Mouse (Mus musculus) adrenal gland, adult 18-20 months (tissue): ENCODE results near the gene Dapk1. TPM values are rescaled to one million over a fixed set of nuclear protein-coding genes. Genes with fewer than 3 reads are reported as not detected.
"Not testable (repeated sequence)": the region's sequence is repeated elsewhere in the genome, so short reads cannot be mapped to it uniquely, and the experiment has no call there.

Source experiments
- DNase-seq, 2 experiments: peaks; one replicate each; pipeline ENCODE4 v3.0.0; 2021 to 2022; ENCODE audit warnings: low spot score in 2 of 2
- long read RNA-seq, 2 experiments: library from polyadenylated mRNA; stranded (forward); transcript quantifications; one replicate each; pipeline ENCODE4 v2.0.0; 2021
- total RNA-seq, 2 experiments: library from RNA; stranded (reverse); gene quantifications; 1 replicate in 1 of 2; 2 replicates in 1 of 2; pipeline ENCODE4 v1.2.3; 2021

The Dapk1 gene
- 10 to 100 TPM; 16.3 to 22.5 TPM for total RNA-seq
- long read RNA-seq, experiment 1, full-length matches to known transcripts: 8 of 15 reads
- long read RNA-seq, experiment 1, partial matches to known transcripts: 3 of 15 reads
- long read RNA-seq, experiment 1, other reads (novel, unspliced or antisense): 4 of 15 reads
- long read RNA-seq, experiment 2, full-length matches to known transcripts: 6 of 15 reads
- long read RNA-seq, experiment 2, partial matches to known transcripts: 5 of 15 reads
- long read RNA-seq, experiment 2, other reads (novel, unspliced or antisense): 4 of 15 reads

- DNase-seq: peak; percentile 79 to 82
Measured at GRCm38 (mm10) chr13:60601436-60602415, at the start of gene Dapk1. TSS of gene Dapk1 (plus strand) at chr13:60601947.

- no peak for DNase-seq
Measured at GRCm38 (mm10) chr13:60553326-60553725, 48.4 kb upstream of the Dapk1 start.

GRCm38 (mm10) chr13:60556476-60556875 lies 45.3 kb upstream of the Dapk1 start:
- no peak for DNase-seq

GRCm38 (mm10) chr13:60556911-60557310 lies 44.8 kb upstream of the Dapk1 start:
- DNase-seq: no peak

- DNase-seq: no peak
Measured at GRCm38 (mm10) chr13:60564303-60564702, 37.4 kb upstream of the Dapk1 start.

GRCm38 (mm10) chr13:60568934-60569548 lies 32.7 kb upstream of the Dapk1 start:
- DNase-seq: no peak

- DNase-seq: no peak
Measured at GRCm38 (mm10) chr13:60569549-60569941, 32.2 kb upstream of the Dapk1 start.

GRCm38 (mm10) chr13:60573541-60573940 lies 28.2 kb upstream of the Dapk1 start:
- no peak for DNase-seq

GRCm38 (mm10) chr13:60573971-60574370 lies 27.8 kb upstream of the Dapk1 start:
- DNase-seq: no peak

GRCm38 (mm10) chr13:60578541-60578940 lies 23.2 kb upstream of the Dapk1 start:
- no peak for DNase-seq

GRCm38 (mm10) chr13:60594866-60595265 lies 6.9 kb upstream of the Dapk1 start:
- DNase-seq: no peak

- DNase-seq: no peak
Measured at GRCm38 (mm10) chr13:60595519-60595918, 6.2 kb upstream of the Dapk1 start.

- DNase-seq: peak in 1 of 2 experiments; percentile 30
Measured at GRCm38 (mm10) chr13:60602416-60603251, 887 bp downstream of the Dapk1 start.

- no peak for DNase-seq
Measured at GRCm38 (mm10) chr13:60603252-60603562, 1.5 kb downstream of the Dapk1 start.

GRCm38 (mm10) chr13:60607411-60607810 lies 5.7 kb downstream of the Dapk1 start:
- DNase-seq: no peak

GRCm38 (mm10) chr13:60608411-60609046 lies 6.8 kb downstream of the Dapk1 start:
- no peak for DNase-seq

GRCm38 (mm10) chr13:60609234-60609633 lies 7.5 kb downstream of the Dapk1 start:
- no peak for DNase-seq

- DNase-seq: no peak
Measured at GRCm38 (mm10) chr13:60610558-60610957, 8.8 kb downstream of the Dapk1 start.

- not testable (repeated sequence) for DNase-seq
Measured at GRCm38 (mm10) chr13:60610971-60611370, 9.2 kb downstream of the Dapk1 start.

- DNase-seq: no peak
Measured at GRCm38 (mm10) chr13:60612160-60612559, 10.4 kb downstream of the Dapk1 start.
